Mouse (Mus musculus): Measurements from ENCODE around the gene Kcnj8.

Gene Kcnj8

DNA sequence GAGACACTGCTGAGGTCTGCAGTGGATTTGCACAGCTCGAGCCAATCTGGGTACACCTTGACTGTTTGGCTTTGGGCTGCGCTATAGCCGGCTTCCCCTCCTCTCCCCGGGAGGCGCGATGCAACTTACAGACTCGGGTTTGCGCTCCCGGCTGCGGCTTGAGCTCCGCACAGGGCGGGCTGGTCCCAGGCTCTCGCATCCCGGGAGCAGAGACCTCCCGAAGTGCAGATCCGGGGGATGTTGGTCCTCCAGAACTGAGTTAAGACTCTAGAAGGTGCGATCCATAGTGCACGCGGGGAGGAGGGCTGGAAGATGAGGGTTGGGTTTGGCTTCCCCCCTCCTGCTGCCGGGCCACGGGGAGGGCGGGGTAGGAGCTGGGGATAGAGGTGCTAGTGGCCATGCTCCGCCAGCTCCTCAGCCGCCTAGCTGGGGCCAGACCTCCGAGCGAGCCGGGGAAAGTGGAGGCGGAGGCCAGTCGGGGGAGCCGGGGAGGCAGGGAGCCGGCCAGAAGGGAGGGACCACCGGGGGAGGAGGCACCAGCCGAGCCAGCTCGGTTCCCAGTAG, at the start of gene Kcnj8:
Gene Kcnj8 (minus strand): TSS at position 560 of the 564 bp plus-strand sequence.
- DNase-seq (ENCODE audit: low spot score) = no peak

DNA sequence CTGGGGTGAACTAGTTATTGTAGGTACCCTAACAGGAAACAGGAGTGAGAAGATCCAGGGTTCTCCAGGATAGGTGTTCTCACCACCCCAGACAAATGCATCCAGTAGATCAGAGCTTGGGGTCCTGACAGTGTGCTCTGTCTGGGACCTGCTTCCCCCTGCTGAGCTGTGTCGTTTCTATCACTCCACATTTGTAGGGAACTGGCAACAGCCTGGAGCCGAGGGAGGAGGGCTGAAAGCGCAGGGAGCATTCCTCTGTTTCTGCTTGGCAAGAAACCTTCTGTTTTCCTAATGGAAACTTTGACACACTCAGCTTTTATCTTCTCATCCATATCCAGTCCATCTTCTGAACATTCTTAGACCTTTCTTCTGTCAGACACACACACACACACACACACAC, 45.2 kb upstream of the Kcnj8 start:
- DNase-seq (ENCODE audit: low spot score) = no peak

- DNase-seq (ENCODE audit: low spot score) = no peak
Observed at GRCm38 (mm10) chr6:142614324-142614723, 42.9 kb upstream of the Kcnj8 start.

- DNase-seq (ENCODE audit: low spot score) = no peak
Observed at GRCm38 (mm10) chr6:142612366-142612765, 41.0 kb upstream of the Kcnj8 start.

- no peak for DNase-seq (ENCODE audit: low spot score)
Observed at GRCm38 (mm10) chr6:142609401-142610373, 38.3 kb upstream of the Kcnj8 start.

DNA sequence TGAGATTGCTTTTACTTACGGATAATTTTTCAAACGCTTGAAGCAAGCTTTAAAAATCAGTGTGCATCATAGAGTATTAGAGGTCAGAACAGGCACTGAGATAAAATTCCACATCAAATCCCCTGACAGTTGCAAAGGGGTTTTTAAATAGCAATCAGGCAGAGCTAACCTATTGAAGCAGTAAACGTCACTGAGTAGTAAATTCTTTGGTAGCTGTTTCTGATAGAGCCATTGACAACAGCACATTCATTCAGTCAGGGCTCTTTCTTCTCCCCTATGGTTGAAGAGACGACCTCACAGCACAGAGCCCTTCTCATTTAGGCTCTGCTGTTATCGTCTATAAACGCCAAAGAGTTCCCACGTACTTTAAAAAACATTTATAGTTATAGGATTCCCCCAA, 35.7 kb upstream of the Kcnj8 start:
- DNase-seq (ENCODE audit: low spot score) = no peak

- no peak for DNase-seq (ENCODE audit: low spot score)
Observed at GRCm38 (mm10) chr6:142602772-142603171, 31.4 kb upstream of the Kcnj8 start.

GRCm38 (mm10) chr6:142578831-142579230, 7.4 kb upstream of the Kcnj8 start:
- no peak for DNase-seq (ENCODE audit: low spot score)

- no peak for DNase-seq (ENCODE audit: low spot score)
Observed at GRCm38 (mm10) chr6:142577801-142578200, 6.4 kb upstream of the Kcnj8 start.

DNA sequence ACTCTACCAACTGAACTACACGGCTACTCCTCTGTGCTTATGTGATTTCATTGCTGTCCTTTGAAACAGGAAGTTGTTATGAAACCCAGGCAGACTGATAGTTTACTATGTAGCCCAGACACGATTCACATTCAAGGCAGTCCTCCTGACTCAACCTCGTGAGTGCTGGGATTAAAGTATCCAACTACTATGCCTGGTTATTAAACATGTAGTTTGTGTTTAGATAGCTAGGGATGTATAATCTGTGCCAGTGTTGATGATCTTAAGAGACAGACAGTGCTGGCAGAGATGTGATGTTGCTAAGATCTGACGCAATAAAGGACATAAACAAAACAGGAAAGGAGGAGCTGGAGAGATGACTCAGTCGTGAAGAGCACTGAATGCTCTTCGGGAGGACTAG, 1.5 kb upstream of the Kcnj8 start:
- no peak for DNase-seq (ENCODE audit: low spot score)

DNA sequence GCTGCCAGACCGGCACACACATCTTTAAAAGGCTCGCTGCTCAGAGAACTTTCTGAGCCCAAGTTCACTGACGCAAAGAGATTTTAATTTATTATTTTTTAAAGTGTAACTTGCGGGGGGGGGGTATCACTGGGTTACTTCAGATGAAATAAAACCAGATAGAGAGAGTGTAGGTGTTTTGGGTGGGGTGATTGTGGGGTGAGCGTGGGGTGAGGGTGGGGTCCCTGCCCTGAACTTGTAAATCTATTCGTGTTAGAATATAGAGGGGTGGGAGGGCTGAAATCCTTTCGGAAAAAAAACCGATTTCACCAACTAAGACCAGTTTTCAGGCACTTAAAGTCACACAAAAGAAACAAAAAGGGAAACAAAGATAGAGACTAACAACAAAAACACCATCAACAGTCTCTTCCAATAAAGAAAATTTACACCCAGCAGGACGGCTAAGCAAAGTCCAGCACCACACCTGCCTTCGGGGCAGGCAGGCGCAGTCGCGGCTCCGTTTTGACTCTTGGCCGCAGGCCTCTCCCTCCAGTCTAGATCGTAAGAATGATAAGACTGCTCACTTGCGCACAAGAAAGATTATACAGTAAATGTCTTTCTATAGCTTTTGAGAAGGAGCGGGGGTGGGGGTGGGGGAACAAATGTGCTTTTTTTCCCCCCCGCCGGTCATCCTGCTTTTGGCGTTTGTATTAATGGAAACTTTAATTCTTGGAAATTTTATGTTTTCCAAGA, 381 bp upstream of the Kcnj8 start:
- no peak for DNase-seq (ENCODE audit: low spot score)

DNA sequence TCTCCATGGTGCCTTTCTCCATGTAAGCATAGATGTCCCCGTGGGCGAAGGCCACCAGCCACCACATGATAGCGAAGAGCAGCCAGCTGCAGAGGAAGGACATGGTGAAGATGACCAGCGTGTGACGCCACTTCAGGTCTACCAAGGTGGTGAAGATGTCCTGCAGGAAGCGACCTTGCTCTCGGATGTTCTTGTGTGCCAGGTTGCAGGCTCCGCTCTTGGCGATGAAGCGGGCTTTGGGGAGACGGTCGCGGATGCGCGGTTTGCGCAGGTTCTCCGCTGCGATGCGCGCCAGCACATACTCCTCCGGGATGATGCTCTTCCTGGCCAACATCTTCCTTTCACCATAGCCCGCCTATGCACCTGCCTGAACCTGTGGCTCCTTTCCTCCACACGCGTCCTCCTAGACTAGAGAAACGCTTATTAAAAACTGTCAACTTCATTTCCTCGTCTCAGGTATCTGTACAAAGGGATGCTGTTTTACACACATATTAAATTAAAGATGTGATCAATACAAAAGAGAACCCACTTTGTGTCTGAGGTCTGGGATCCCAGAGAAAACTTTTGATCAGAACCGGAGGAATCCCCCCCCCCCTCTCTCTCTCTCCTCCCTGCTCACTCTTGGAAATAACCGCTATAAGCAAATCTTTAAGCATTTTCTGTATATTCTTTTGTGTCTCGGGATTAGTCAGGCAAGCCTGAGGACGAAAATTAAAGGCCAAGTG, 1.2 kb downstream of the Kcnj8 start:
- DNase-seq (ENCODE audit: low spot score) = no peak

DNA sequence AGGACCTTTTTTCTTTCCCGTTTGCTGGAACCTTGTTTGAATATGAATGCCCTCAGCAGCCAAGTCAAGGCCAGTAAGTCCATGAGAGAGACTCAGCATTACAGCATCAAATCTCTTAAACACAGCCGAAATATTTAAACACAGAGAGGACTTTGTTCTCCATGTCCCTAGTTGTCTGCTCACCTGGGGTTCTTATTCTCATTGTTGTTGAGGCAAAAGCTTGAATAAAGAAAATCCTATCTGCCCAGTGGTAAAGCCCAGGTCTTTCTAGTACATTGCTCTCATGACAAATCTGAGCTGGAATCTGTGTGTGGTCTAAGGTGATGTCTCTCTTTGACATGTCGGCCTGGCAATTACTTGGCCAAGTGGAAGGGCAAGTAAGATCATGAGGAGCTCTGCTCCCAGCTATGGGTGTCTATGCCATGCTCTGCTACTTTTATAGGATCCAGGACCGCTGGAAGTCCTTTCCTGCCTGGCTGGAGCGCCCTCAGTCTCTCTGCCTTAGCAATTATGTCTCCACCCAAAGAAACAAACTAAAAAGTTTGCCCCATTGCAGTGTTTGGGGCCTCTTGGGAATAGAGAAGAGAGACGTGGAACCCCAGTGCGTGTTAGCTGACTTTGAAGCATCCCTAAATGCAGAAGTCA, 2.6 kb downstream of the Kcnj8 start:
- no peak for DNase-seq (ENCODE audit: low spot score)

GRCm38 (mm10) chr6:142567452-142567851, 4.0 kb downstream of the Kcnj8 start:
- DNase-seq (ENCODE audit: low spot score) = no peak

DNA sequence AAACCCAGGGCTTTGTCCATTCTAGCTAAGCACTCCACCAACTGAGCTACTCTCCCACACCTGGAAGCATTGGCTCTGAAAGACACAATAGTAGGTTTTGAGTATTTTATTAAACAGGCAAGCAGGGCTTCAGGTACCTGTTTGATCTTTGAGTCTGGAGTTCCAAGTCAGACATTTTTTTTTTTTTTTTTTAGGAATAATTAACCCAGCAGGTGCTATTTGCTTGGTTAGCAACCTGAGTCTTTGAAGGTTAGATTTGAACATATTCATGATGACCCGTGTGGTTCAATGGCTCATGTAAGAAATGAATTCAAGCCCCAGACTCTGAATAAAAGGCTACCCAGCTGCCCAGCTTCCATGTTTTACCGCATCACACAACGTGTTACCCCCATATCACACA, 6.7 kb downstream of the Kcnj8 start:
- no peak for DNase-seq (ENCODE audit: low spot score)

GRCm38 (mm10) chr6:142561151-142561550, 10.3 kb downstream of the Kcnj8 start:
- DNase-seq (ENCODE audit: low spot score) = no peak

GRCm38 (mm10) chr6:142558772-142559679, 12.4 kb downstream of the Kcnj8 start:
- no peak for DNase-seq (ENCODE audit: low spot score)

GRCm38 (mm10) chr6:142558076-142558475, 13.3 kb downstream of the Kcnj8 start:
- DNase-seq (ENCODE audit: low spot score) = peak; percentile 3

GRCm38 (mm10) chr6:142555988-142556387, 15.4 kb downstream of the Kcnj8 start:
- no peak for DNase-seq (ENCODE audit: low spot score)

DNA sequence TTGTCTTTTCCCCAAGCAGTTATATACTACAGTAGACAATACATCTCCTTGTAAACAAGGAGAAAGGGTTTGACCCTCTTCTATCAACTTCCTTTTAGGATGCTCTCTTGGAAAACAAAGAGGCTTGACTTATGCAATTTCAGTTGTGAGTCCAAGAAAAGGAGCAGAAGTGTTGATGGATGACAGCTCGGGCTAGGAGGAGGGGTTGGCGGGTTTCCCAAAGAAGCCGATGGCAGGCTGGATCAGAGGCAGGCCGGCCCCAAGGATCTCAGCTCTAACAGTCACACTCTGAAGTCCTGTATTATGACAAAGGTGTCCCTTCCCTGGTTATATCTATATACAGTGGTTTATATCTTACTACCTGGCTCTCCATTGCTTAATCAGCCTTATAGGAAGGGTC, 19.9 kb downstream of the Kcnj8 start:
- no peak for DNase-seq (ENCODE audit: low spot score)

DNA sequence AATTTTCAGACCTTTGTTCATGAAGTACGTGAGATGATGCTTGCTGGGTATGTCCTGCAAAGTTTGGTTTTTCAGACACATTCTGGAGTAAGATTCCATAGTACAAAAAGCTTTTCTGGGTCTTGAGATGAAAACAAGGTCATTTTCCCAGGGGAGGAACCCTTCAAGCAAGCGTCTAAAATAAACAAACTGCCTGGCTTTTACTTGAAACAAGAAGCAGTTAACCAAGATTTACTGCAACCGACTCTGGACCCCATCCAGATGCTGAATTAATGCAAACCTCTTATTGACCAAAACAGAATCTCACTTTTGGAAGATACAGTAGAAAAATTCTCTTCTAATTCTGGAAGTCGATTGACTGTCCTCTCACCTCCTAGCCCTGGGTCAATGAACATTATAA, 20.5 kb downstream of the Kcnj8 start:
- no peak for DNase-seq (ENCODE audit: low spot score)
